Mouse (Mus musculus): ENCODE data around the gene 1700037H04Rik. TPM values are rescaled to one million over a fixed set of nuclear protein-coding genes. Genes with fewer than 3 reads are reported as not detected.

Gene 1700037H04Rik
- polyA plus RNA-seq (2012; ENCODE audit: low replicate concordance): 38.0 and 88.3 TPM in 2 replicates

DNA sequence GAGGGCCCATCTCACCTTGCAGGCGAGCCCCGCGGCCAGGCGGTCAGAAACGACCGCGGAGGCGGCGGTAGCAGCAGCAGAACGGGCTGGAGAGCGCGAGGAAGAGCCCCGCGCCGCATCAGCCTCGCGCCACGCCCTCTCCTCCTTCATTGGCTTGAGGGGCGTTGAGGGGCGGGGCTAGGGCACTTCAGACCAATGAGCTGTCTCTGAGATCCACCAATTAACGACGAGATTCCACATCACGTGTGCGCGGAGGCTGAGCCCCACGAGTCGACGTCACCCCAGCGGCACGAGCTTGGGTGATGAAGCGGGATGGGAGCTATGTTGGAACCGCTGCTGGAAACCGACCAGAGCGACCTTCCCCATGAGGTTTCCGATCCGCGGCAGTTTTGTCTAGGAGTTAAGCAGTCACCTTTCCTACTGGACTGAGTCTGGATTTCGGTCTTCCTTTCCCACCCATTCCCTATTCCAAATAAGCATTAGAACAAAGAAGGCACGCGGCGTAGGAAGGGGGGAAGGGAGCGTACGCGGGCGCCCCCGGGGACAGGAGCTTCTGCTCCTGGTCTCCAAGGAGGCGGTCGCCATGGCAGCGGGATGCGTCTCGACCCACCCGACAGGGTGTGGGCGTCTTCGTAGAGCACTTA lies at the start of gene 1700037H04Rik:
Gene 1700037H04Rik, minus strand, starts transcription at position 144 of the 644 bp plus-strand sequence.

DNA sequence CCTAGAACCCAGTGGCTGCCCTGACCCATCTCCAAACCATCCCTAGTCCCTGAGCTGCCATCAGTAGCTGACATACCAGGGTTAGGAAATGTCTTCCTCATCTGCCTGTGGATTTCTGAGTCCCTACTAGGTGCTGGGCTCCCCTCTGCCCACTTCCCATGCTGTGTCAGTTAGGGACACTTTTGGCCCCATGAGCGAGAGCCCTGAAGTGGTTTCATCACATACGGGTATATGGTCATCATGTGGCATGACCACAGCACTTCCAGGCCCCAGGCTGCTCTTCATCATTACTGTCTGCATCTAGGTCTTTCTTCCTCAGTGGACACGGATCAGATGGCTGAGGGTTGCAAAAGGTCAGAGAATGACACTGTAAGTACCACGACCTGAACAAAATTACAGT lies 46.9 kb upstream of the 1700037H04Rik start, which contains the start of gene Ap5s1:
Gene Ap5s1, plus strand, starts transcription at position 301 of the 400 bp plus-strand sequence.

GRCm38 (mm10) chr2:131186771-131187601 lies 27.1 kb upstream of the 1700037H04Rik start, which contains the start of the genes Cdc25b and Spef1:
Gene Cdc25b, plus strand, starts transcription at chr2:131186949.
Gene Spef1, minus strand, starts transcription at chr2:131187282.

DNA sequence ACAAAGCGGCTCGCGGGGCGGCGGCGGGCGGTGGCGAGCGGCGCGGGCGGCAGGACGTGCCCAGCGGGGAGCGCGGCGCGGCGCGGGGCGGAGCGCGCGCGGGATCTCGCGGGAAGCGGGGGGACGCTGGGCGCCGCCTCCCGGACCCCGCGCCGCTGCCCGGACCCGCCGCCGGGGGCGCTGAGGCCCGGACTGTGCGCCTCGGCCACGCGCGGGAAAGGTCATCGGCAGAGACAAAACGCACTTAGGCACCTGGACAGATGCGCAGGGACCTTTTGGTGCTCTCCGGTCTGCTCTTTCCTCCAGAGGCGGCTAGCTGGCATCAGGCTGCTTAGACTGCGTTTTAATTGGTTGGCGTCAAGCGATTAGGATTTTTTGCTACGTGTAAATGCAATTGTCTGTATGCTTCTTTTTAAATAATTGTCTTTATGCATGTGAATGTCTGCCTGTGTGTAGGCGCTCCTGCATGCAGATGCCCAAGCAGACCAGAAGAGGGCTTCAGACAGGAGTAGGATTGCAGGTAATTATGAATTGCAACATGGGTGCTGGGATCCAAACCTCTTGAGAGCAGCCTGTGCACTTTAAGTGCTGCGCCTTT lies 20.2 kb upstream of the 1700037H04Rik start, which contains the start of gene Cenpb:
Gene Cenpb, minus strand, starts transcription at position 78 of the 598 bp plus-strand sequence.

GRCm38 (mm10) chr2:131132930-131133547 lies 26.8 kb downstream of the 1700037H04Rik start, which contains the start of gene Gm11037:
Gene Gm11037, plus strand, starts transcription at chr2:131133497.

GRCm38 (mm10) chr2:131127161-131127730 lies 32.6 kb downstream of the 1700037H04Rik start, which contains the start of gene Hspa12b:
Gene Hspa12b, plus strand, starts transcription at chr2:131127280.

Other genes starting within 250 kb of the 1700037H04Rik start
- gene Gfra4, start 117.0 kb downstream of the 1700037H04Rik start, polyA plus RNA-seq (2012; ENCODE audit: low replicate concordance): 4.7 and 9.8 TPM in 2 replicates
- gene Adam33, start 96.3 kb downstream of the 1700037H04Rik start, polyA plus RNA-seq (2012; ENCODE audit: low replicate concordance): 0.42 and 0.55 TPM in 2 replicates
- 3.7 and 10.3 TPM in 2 replicates for gene Siglec1, start 73.3 kb downstream of the 1700037H04Rik start, polyA plus RNA-seq (2012; ENCODE audit: low replicate concordance)
- gene Hspa12b, start 32.8 kb downstream of the 1700037H04Rik start, polyA plus RNA-seq (2012; ENCODE audit: low replicate concordance): 0.31 and 0.95 TPM in 2 replicates
- not detected in 2 replicates for gene Gm11037, start 26.6 kb downstream of the 1700037H04Rik start, polyA plus RNA-seq (2012; ENCODE audit: low replicate concordance)
- 99.7 and 157 TPM in 2 replicates for gene Cenpb, start 20.0 kb upstream of the 1700037H04Rik start, polyA plus RNA-seq (2012; ENCODE audit: low replicate concordance)
- 29.4 and 62.3 TPM in 2 replicates for gene Cdc25b, start 26.9 kb upstream of the 1700037H04Rik start, polyA plus RNA-seq (2012; ENCODE audit: low replicate concordance)
- gene Spef1, start 27.2 kb upstream of the 1700037H04Rik start, polyA plus RNA-seq (2012; ENCODE audit: low replicate concordance): 1.3 and 1.8 TPM in 2 replicates
- gene Ap5s1, start 47.0 kb upstream of the 1700037H04Rik start, polyA plus RNA-seq (2012; ENCODE audit: low replicate concordance): 1.7 and 23.3 TPM in 2 replicates
- 7.7 and 16.5 TPM in 2 replicates for gene Mavs, start 74.0 kb upstream of the 1700037H04Rik start, polyA plus RNA-seq (2012; ENCODE audit: low replicate concordance)
- 16.0 and 21.6 TPM in 2 replicates for gene Pank2, start 102.4 kb upstream of the 1700037H04Rik start, polyA plus RNA-seq (2012; ENCODE audit: low replicate concordance)
- 1.8 and 3.1 TPM in 2 replicates for gene Rnf24, start 192.8 kb upstream of the 1700037H04Rik start, polyA plus RNA-seq (2012; ENCODE audit: low replicate concordance)

Measured in hematopoietic multipotent progenitor cell, adult 10-12 weeks (in vitro differentiated cells).